Mouse (Mus musculus) CH12F3 (cell line): ENCODE results near the gene Cope.

Experiments
- in situ Hi-C: fragments of 300-500 bp; cut with MboI; formaldehyde crosslinking; loops from 2 replicates; pipeline ENCODE4 v1.14.3; 2020; ENCODE audit warnings: low sequenced_read_pairs

The Cope gene

DNA sequence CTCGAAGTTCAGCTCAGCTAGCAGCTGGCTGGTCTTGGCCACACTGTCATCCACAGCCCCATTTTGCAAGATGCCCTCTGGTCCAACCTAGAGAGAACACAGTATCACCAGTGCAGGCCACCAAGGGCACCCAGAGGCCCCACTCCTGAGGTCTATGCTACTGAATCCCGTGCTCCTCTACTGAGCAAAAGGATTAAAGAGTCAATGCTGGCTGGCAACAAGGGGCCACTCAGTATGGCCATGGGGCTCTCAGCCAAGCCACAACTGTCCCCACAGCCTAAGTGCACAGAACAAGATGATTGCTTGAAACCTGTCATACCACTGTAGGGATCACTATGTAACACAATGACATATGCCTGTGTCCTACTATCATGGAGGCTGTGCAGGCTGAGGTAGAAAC lies 42.0 kb downstream of the Cope start:
- in situ Hi-C loops = no loop called here

DNA sequence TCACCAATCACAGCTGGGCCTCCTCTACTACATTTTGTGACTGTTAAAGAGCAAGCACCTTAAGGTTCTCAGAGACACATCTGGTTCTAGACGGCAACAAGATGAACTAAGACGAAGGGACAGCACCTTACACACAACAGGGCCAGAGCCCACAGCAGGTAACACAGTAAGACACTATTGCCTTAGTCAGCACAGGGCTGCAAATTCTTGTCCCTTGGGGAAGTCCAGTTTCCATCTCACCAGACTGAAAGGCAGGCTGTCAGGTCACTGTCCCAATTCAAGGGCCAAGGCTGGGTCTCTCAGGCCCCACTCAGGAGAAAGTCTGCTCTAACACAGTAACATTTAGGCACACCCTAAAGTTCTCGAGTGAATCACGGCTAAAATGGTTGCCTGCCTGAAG lies 45.1 kb downstream of the Cope start:
- in situ Hi-C loops = no loop called here

DNA sequence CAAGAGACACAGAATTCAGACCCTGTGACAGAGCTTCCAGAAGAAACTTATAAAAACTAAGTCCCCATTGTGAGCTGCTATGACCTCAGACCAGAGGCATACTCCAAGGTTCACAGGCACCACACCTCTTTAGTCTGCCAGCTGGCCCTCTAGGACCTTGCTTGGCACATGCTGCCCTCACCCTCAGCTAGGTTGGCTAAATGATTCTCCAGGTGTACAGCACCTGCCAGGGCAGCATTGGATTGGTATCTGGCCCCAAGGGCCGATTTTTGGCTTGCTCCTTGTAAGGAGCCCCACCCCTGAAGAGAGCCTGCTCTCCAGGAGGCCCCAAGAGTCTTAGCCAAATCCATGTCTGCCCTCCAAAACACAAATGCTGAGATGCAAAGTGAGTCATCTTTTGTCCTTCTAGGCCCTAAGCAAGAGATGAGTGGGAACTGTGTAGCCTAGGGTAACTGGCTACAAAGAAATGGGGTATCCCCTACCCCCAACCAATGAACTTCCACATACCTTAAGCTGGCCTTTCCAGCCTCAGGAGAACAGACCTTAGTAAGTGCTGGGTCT lies 45.6 kb downstream of the Cope start:
- in situ Hi-C loops = no loop called here

DNA sequence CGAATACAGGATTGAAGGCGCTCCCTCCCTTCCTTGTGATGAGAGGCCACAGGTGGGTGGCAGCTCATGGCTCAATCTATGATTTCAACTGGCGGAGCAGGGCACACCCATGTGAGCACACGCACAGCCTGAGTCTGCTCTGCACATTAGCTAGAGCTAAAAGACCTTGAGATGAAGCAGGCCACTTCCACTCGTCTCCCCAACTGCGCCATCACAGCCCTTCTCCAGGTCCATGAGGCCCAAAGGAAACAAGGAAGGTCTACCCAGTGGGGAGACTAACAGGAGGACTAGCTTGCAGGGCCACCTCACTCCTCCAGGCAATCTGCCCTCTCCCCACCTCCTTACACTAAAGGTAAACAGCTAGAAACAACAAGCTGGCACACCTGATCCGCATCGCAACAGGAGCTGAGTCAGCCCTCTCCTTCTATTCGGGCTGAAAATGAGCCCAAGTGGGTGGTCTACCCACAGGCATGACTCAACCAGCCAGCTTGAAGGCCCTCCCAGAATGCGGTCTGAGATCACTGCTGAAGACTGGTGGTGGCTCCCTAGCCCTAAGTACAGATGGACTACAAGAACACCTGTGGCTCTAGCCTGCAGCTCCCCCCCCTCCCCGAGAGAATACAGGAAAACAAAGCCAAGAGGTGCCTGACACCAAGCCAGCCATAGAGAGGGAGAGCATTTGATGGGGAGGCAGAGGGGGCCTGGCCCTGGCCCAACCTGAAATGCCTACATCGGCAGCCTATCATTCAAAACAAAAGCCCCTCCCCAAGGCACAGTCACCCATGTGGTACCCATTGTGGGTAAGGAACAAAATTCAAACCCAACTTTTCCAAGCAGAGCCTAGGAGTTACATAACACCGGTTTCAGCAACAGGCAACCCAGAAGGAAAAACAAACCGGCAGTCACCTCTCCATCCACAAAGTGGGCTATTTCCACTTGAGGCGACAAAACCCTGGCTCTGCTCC lies 49.0 kb downstream of the Cope start:
- in situ Hi-C loops = no loop called here

DNA sequence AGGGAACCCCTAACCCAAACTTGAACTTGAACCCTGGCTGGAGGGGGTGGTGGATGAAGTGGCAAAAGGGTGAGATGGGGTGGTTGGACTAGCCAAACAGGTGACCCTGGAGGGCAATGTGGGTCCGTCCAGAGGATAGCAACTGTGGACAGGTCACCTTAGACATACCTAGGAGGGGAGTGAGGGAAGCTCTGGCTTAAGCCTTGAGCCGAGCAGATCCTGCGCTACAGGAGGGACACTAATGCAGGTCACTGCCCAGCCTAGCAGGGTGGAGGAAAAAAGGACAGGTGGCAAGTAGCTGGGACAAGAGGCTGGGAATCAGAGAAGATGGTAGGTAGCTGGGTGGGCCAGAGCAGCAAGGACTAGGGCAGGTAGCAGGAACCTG lies 49.7 kb downstream of the Cope start:
- in situ Hi-C loops = no loop called here

DNA sequence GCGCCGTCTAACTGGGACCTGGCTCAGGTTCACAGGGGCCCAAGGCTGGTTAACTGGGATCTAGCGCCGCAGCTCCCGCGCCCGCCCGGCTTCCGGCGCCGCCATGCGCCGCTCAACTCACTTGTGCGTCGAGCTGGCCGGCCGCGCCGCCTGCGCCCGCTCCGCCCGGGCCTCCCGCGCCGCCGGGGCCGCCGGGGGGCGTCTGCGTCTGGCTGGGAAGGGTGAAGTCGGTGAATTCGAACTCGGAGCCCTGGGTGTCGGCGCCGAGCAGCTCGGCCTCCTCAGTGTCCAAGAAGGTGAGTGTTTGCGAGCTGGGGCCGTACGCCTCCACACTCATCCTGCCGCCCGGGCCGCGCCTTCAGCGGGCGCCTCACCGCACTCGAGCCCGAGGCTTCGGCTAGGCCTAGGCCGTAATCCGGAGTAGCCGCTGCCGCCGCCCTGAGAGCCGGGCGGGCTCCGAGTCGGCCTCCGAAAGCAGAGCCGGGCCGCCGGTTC lies 50.4 kb downstream of the Cope start:
- in situ Hi-C loops = no loop called here

DNA sequence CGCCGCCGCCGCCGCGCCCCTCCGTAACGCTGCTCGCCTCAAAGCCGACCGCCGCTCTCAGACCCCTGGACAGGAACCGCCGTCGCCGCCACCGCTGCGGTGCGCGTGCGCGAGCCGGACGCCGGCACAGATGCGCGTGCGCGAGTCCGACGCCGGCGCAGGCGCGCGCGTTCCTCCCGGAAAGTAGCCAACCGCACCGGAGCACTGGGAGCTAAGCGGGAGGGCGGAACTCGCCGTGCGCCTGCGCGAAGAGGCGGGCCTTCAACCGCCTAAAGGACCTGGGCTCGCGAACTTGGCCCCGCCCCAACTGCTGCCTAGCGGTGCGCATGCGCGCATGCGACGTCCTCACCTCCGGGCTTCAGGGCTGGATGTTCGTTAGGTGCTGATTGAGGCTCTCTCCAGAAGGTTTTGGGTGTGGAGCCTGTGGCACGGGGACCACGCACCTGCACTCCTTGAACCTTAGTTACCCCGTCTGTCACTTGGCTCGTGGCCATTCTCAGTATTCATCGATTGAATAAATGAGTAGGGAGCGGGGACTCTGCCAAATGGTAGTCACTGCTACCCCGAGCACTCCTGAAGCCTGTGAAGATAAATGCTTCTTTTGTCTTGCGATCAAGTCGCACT lies 51.0 kb downstream of the Cope start, which contains the start of gene Upf1:
TSS of gene Upf1 (minus strand) at position 85 of the 624 bp plus-strand sequence.
- in situ Hi-C loops = no loop called here

DNA sequence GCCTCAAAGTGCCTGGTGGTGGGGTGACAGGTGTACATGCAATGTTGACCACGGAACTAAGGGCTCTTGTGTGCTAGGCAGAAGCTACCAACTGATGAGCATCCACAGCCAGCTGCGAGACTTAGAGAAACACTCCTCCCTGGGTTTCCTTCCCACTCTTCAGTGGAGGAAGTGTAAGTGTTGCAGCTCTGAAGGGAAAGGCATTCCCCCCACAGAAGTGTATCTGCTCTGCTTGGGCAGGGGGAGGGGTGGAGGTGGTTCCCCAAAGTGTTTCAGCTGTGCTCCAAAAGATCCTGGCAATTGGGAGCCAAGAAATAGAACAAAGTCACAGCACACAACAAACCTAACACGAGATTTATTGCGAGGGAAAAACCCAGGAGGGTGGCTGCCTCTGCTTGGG lies 51.7 kb downstream of the Cope start:
- in situ Hi-C loops = no loop called here

DNA sequence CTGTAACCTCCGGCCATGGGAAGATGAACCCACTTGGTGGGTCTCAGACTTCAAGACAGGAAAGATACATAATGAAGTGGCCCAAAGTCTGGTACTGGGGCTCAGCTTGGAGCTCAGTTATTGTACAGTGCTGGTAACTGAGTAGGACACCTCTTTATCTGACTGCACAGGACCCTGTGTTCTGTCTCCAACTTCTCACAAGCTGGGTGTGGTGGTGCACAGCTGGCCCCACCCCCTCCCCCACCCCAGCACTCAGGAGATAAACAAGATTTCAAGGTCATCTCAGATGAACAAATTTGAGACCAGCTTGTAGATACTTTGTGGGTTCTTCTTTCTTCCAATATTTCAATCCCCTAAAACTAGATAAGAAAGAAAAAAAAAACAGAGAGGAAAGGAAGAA lies 53.8 kb downstream of the Cope start:
- in situ Hi-C loops = no loop called here

DNA sequence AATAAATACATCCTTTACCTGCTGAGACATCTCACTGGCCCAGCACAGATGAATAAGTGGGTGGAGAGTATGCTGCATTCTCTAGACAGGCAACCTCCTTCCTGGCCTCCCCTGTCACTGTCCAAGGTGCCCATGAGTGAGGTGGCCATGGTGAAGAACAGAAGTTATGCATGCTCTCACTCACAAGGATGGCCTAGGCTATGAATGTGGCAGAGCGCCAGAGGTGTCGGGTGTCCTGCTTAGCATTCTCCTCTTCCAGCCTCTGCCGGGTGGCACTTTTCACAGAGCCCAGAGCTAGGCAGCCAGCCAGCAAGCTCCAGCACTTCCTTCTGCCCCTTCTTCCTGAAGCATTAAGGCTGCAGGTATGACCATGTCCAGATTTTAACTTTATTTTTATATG lies 57.1 kb downstream of the Cope start:
- in situ Hi-C loops = no loop called here

DNA sequence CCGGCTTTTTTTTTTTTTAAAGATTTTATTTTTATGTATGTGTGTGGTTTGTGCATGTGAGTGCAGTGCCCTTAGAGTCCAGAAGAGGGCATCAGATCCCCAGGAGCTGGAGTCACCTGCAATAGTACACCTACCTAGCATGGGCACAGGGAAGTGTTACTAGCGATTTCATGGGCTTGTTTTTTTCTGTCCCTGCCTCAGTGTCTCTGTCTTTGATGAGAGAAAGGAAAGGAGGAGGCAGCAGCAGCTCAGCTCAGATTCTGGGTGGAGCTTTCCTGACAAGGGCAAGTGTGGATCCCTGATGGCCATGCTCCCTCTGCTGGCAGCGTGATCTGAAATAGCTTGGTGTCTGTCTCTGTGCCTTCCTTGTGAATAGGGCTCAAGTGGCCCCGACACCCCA lies 58.5 kb downstream of the Cope start:
- in situ Hi-C loops = no loop called here

DNA sequence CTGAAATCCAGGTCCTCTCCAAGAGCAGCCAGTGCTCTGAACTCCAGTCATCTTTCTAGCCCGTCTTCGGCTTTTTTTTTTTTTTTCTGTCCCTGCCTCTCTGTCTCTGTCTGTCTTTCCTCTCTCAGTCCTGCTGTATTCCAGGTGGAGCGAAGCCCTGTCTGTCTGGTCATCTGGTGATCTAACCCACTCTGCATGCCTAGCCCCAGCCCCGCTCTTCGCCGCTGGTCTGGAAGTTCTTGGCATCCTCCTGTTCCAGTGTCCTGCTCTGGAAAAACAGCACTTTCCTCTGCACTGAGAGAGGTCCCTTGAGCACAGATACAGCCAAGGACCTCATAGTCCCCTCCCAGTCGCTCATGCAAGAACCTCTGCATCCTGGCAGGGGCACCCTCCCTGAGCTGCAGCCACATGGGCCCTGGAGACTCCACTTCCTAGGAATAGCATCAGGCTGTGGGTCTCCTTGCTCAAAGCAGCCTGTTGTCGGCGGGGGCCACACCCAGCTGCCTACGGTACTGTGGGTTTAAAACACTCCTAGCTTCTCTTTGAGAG lies 59.2 kb downstream of the Cope start:
- in situ Hi-C loops = no loop called here
